Mouse (Mus musculus) erythroid progenitor cell, adult 5-6 weeks (primary cell): ENCODE data around the gene Dlgap4. TPM values are rescaled to one million over a fixed set of nuclear protein-coding genes. Genes with fewer than 3 reads are reported as not detected.

Experiments used
- ATAC-seq: replicated peaks from 2 replicates; pipeline ENCODE4 v1.8.0; 2016; ENCODE audit warnings: moderate number of reproducible peaks, mild to moderate bottlenecking, moderate TSS enrichment, inconsistent platforms; ENCODE audit not compliant: poor library complexity, low FRiP score, severe bottlenecking
- total RNA-seq, 2 experiments: library from RNA; stranded (forward) in 1 of 2; stranded (reverse) in 1 of 2; fragments of 150-400 nt in 1 of 2; fragments of 186-747, 209-891 nt in 1 of 2; gene quantifications; 2 replicates each; pipeline versions ENCODE4 v1.2.3 to v1.2.4; 2015 to 2017; ENCODE audit warnings: low replicate concordance in 2 of 2

Dlgap4 gene
- total RNA-seq, 2 experiments from 2014 or later = 3.0 to 8.0 TPM

DNA sequence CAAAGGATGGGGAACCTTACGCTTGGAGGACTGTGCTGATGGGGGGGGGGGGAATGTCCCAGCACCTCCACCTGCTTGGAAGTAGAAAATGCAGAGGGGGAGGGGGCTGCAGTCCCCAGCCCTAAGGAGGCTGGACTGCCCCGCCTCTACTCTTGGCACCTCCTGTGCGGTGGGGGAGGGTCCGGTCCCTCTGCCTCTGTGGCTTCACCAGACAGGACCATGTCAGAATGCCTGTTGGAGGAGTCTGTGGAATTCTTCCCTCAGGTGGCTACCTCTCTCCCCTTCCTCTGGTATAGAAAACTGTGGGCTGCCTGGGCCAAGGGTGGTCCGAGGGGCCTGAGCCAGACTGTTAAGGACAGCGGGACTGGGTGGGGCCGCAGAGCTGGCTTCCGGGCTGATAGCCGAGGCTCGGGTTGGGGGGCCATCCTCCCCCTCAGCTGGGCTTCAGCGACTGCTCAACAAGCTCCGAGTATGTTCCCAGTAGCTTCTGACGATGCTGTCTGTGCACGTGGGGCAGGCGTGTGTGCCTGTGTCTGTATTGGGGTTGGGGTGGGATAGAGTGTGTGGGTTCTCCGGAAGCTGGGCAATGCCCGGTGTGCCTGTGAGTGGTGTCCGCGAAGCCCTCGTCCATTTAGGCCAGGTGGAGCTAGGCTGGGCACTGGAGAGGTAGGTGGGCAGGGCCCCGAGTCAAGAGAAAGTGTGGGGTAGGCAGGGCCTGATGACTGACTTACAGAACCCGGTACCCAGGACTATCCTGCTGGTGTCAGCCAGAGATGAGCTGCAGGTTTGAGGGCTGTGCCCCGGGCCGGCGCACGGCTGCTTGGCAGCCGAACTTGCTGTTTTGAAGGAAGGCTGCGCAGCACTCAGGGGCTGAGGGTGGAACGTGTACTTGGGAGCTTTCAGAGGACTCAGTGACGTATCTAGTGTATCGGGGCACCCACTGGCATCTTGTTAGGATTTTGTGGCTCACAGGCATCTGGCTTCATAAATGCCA is 1.5 kb downstream of the Dlgap4 start:
- ATAC-seq = no peak

DNA sequence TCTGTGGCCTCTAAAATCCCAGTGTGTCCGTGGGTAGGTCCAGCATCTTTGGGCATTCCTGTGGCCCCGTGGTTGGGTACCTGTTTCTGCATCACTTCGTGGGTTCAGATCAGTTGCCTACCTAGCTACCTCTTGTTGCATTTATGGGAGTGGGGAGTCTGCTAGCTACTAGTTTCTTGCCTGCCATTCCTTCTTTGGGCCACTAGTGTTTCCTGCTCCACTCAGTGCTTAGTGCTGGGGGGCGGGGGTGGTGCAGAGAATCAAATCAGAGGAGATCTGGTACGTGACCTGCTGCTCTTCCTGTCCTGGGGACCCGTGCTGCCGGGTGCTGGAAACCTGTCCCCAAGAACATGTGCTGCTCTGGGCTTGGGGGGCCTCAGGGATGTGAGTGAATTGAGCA is 3.0 kb downstream of the Dlgap4 start:
- ATAC-seq = no peak

DNA sequence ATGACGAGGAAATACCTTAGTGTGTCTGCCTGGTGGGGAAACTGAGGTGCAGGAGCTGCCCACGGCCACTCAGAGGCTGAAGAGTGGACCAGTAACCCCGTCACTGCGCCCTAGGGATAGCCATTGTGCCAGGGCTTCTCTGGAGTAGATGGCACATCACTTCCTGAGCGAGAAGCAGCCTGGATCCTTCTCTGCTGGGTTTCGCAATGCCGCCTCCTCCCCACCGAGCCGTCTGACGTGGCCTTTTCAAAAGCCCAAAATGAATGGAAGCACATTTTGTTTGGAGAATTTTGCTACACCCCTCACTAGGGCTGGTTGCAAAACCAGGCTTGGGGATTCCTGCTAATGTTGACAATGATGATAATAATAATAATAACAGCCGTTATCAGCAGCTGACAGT is 4.0 kb downstream of the Dlgap4 start:
- ATAC-seq = no peak

DNA sequence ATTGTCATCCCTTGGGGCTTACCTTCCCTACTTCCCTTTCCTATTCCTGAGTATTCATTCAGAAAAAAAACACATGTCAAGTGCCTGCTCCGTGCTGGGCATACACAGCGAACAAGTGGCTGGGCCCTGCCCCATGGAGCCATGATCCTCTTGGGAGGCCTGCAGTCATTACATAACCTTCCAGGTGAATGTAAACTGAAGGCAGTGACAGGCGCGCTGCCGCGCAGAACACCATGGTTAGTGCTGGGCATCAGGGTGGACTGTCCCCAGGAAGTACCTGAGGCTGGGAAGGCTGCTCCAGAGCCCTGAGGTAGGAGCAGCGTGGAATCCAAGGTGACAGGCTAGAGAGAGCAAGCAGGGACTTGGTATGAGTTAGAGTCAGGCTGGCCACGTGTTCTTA is 7.4 kb downstream of the Dlgap4 start:
- no peak for ATAC-seq

DNA sequence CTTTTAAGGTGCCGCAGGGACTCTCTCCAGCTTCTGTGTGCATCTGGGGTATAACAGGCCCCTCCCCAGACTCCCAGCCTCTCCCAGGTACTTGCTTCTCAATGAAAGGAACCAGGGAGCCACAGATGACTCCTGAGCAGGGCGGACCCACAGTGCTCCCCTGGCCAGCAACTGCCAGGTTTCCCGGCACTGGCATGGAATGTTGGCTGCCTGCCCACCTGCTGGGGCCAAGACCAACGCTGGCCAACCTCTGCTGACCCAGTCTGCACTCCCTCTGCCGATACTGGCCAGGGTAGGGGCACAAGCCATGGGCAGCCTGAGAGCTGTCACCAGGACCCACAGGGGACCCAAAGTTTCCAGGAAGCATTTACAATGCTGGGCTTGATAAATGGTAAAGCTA is 7.9 kb downstream of the Dlgap4 start:
- ATAC-seq = no peak

DNA sequence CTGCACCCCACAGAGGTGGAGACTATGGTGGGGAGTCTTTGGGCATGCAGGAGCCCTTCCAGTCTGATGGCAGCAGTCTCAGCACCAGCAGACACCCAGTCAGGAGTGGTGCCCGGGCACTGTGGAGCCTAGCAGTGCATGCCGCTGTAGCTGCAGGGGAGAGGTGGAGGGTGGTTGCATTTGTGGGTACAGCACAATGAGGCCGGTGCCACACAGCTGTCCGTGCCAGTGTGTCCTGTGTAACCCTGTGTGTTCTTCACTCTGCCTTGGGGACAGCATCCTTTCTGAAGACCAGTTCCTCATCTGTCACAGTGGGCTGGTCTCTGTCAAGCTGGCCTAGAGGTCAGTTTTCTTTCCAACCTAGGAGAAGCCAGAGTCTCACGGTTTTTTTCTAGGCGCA is 8.7 kb downstream of the Dlgap4 start:
- no peak for ATAC-seq

DNA sequence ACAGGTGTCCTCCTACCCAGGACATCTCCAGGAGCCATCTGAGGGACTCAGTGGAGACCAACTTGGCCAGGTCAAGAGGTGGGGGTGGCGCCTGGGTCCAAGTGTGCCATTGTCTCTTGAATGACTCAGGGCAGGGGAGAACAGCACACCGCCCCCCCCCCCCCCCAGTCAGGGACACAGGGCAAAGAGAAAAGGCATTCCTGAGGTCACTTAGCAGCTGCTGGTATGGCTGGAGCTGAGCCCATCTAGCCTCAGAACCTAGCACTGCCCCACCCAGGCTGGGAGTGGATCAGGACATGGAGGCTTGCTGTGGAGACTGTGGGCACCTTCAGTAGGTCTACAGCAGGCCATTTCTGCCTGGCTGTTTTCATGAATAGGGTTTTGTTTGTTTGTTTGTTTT is 9.7 kb downstream of the Dlgap4 start:
- no peak for ATAC-seq

DNA sequence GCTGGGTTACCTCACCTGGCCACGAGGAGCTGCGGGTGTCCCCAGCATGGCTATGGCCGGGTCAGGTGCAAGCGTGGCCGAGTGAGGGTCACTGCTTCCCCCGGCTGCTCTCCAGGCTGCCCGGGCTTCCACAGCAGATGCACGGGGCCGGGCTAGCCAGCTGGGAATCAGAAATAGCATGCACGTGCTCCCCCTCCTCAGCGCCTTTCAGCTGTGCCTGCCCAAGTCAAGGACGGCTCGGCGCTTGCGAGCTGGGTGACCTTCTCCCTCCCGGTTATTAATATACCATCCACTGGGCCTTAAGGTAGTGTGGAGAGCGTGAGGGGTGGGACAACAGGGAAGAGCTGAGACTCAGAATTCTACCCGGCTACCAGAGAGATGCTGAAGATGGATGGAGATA is 11.8 kb downstream of the Dlgap4 start:
- no peak for ATAC-seq

DNA sequence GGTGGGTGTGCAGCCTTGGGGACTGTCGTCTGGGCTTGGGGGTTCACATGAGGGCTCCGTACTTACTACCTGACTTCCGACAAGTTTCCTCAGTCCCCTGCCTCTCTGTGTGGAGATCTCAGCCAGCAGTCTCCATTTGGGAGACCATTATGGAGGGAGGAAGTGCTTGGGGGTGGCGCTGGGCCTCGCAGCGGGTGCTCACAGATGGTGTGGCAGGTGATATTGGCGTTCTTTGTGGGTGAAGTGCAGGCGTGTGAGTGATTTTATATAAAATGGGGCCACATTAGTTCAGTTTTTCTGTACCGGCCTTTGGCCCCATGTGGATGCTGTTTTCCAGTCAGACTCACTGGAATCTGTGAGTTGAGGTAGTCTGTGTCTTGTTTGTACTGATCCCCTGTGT is 12.6 kb downstream of the Dlgap4 start:
- no peak for ATAC-seq

DNA sequence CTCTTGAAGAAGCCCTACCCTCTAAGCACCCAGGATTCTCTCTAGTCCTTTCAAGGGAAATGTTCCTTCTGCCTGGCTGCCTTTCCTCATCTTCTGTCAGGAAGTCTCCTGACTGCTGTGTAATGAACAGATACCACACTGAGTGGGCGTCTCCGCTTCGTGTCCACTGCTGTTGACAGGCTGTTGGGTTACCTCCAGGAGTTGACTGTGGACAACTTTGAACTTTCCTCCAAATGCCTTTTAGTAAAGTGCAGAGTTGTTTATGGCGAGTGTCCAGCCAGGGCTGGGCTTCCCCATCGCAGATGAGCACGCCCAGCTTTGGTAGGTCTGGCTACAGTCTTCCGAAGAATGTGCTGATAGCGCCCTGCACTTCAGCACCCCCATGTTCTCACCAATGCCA is 13.0 kb downstream of the Dlgap4 start:
- no peak for ATAC-seq

DNA sequence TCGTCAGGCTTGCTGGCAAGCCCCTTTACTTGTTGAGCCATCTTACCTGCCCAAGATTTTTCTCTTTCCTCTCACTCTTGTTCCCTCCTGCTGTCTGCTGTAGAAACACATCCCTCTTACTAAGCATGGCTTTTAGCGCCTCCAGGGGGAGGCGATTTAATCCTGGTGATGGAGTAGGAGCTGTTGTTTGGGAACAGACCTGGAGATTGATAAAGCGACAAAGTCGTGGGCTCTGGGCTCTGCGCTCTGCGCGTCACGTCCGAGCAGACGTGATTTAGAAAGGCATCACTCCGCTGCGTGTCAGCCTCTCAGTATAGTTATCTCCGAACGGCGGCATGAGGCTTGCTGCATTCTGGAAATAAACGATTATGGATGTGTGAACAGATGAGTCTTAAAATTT is 14.4 kb downstream of the Dlgap4 start:
- ATAC-seq = no peak

DNA sequence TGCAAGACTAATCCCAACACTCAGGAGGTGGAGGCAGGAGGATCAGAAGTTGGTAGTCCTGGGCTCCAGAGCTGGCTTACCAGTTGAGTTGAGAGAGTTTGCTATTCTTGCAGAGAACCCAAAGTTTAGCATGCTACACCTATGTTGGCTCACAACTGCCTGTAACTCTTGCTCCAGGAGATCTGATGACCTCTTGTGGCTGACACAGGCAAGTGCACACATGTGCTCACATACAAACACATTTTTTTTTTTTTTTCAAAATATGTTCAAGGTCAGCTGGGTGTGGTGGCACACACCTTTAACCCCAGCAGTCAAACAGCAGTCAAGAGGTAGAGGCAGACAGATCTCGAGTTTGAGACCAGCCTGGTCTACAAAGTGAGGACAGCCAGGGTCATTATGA is 16.8 kb downstream of the Dlgap4 start:
- no peak for ATAC-seq

DNA sequence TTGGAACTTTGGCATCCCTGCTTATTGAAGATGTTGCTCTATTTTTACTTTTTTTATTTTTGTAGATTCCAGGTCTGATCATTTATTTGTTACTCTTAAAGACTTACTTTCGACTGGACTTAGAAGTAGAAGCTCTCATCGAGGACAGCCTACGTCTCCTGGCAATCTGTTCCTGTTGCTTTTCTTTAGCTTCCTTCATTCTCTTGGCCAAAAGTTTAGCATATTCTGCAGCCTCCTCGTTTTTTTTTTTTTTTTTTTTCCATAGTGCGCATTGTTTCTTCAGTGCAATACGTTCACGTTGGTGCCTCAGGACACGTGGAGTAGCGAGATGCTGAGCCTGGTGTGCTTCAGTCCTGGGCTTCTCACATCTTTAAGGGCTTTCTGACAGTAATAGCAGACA is 19.2 kb downstream of the Dlgap4 start:
- ATAC-seq = no peak

DNA sequence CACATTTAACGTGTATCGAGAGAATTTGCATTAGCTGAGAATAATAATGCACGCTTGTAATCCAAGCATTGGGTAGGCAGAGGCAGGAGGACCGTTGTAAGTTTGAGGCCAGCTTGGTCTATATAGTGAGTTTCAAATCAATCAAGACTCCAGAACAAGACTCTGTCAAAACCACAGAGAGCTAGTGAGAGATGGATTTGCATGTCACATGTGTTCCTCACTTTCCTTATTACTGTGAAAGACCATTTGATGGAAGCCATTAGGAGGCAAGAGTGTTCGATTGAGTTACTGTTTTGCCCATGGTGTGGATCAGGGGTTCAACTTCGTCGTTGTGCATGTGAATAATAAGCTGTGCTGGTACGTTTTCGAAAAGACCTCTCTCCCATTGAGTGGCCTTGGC is 21.6 kb downstream of the Dlgap4 start:
- no peak for ATAC-seq

DNA sequence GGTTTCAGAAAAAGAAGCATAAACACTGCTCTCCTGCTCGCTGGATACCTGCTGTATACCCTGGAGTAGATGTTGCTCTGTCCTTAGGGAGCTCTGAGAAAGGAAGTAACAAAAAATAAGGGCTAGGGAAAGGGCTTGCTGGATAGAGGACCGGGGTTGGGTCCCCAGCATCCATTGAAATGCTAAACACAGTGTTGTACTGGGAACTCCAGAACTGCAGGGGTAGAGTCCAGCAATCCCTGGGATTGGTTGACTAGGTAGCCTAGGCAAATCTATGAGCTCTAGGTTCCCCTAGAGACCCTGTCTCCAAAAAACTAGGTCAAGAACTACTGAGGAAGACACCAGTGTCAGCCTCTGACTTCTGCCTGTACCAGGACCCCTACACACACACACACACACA is 27.6 kb downstream of the Dlgap4 start:
- ATAC-seq = no peak

DNA sequence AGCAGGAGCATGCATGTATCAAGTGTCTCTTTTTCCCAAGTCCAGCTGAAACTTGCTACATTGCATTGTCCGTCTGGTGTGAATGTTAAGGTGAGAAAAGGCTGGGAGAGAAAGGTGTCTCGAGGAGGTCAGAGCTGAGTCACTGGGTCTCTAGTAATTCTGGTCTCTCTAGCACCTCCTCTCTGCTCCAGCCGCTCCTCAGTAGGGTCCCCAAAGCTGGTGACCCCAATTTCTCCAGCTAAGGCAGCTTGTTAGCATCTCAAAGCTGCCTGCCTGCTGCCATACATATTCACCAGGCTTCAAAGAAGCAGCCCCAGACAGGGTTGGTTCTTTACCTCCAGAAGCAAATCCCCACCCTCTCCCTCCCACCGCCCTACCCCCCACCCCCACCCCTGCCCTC is 29.4 kb downstream of the Dlgap4 start:
- ATAC-seq = no peak

DNA sequence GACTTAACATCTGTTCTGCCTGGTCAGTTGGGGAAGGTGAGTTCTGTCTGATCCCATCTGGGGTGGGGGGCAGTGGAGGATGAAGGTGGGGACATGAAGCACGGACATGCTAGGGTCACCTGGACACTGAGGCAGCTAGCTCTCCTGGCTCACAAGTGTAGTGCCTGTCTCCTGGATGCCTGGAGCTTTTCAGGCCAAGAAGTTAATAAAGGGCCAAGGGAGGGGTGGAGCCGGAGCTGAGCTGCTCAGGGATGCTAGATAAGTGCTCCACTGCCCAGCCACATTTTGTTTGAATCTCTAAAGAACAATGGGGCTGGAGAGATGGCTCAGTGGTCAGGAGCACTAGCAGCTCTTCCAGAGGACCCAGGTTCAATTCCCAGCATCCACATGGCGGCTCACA is 29.9 kb downstream of the Dlgap4 start:
- no peak for ATAC-seq

DNA sequence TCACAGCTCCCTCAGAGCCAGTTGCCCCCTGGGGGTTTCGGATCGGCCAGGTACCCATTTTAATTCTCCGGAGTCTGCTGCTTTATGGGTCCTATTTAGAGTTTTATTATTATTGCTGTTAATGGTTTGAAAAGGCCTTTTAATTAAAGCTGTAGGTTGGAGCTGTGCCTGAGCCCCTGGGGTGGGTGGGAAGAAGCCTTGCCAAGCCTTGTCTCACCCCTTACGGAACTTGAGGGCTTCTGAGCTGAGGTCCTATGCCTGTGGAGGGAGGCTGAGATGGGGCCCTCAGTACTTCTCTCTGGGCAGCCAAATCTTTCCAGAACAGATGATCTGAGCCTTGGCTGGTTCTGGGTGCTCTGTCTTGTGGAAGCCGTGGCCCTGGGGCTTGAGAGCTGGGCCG is 31.6 kb downstream of the Dlgap4 start:
- no peak for ATAC-seq

DNA sequence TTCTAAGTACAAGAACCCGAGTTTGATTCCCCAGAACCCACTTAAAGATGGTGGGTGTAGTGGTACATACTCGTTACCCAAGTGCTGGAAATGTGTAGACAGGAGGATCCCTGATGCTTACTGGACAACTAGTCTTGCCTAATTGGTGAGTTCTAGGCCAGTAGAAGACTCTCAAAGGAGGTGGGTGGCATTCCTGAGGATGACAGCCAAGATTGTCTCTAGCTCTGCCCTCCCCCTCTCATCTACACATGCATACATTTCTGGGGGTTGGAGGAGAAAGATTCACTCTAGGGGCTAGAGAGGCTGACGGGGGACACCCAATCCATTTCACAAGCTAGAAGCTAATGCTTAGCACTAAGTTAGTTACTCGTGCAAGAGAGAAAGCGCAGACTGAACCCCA is 33.4 kb downstream of the Dlgap4 start:
- ATAC-seq = no peak

DNA sequence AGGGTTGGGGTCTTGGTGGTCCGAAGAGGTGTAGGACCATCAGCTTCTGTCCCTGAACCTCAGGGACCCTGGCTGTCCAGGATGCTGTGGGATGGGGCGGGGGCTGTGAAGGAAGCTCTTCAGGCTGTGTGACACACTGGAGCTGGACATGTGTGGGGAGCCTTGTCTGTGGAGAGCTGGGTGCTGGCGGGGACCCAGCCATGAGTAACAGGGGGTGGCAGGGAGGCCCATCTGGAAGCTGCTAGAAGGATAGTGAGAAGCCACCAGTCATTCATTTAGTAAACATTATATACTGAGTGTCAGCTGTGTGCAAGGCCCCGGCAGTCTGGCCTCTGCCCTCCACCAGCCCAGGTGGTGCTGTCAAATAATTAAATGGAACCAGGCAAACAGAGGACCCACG is 34.5 kb downstream of the Dlgap4 start:
- no peak for ATAC-seq

DNA sequence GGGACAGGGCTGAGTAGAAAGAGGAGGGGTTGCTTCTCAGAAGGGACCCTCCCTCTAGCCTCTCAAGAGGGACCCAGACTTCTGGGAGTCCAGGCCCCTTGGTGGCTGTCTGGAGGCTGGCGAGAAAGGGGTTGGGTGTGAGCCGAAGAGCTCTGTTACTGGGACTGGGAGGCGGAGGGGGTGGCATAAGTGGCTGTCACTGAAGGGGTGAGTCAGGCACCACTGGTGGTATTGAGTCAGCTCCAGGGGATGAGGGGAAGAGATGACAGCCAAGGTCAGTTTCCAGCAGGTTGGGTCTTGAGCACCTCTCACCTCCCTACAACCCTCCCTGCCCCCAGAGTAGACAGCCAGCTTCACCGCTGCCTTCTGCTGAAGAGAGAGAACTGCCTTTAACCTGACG is 35.9 kb downstream of the Dlgap4 start:
- ATAC-seq = no peak

DNA sequence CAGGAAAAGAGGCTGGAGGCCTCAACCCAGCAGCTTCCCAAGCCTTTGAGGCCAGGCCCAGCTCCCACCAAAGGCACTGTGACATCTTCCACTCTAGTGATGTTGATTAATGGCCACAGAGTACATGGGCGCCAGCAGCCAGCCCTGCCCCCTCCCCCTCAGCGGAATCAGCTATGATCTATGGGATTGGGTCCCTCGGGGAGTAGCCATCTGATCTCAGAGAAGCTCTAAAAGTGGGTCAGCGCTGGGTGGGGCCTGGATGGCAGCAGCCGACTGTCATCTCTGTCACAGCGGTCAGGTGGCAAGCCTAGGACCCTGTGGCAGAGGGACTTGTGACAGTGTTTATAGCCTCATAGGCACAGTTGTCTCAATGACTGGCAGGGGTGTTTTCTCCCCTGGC is 37.5 kb downstream of the Dlgap4 start:
- no peak for ATAC-seq
